Mouse (Mus musculus) G1E (cell line): ENCODE results near the gene Klc2. TPM values are rescaled to one million over a fixed set of nuclear protein-coding genes. Genes with fewer than 3 reads are reported as not detected.

ENCODE experiments used
- ATAC-seq: 2 replicates; pipeline ENCODE4 v1.8.0; 2016; ENCODE audit warnings: mild to moderate bottlenecking; ENCODE audit not compliant: insufficient number of reproducible peaks, poor library complexity, low FRiP score, severe bottlenecking; ENCODE audit errors: extremely low read depth
- DNase-seq: peaks from one replicate; pipeline ENCODE4 v3.0.0; 2012; ENCODE audit warnings: low spot score
- H3K27me3 ChIP-seq: 2 replicates; pipeline ENCODE4 v1.6.1; 2012; ENCODE audit warnings: mild to moderate bottlenecking, low read length, inconsistent platforms; ENCODE audit not compliant: insufficient read depth
- H3K36me3 ChIP-seq: replicated peaks from 2 replicates; pipeline ENCODE3; 2012; ENCODE audit warnings: mild to moderate bottlenecking, inconsistent platforms
- H3K4me1 ChIP-seq: 2 replicates; pipeline ENCODE4 v1.6.1; 2012; ENCODE audit warnings: low read depth, low read length, inconsistent platforms, mixed read lengths; ENCODE audit not compliant: insufficient read depth
- H3K4me3 ChIP-seq: 2 replicates; pipeline ENCODE4 v1.5.1; 2012; ENCODE audit warnings: low read depth, mild to moderate bottlenecking, inconsistent platforms, low read length, moderate library complexity, mixed read lengths
- H3K9me3 ChIP-seq: replicated peaks from 2 replicates; pipeline ENCODE4 v1.6.1; 2012; ENCODE audit warnings: inconsistent platforms
- CTCF ChIP-seq: IDR thresholded peaks from 2 replicates; pipeline ENCODE4 v1.5.1; 2012; ENCODE audit warnings: low read depth, low read length, inconsistent platforms, mixed read lengths
- GATA1 ChIP-seq: IDR thresholded peaks from 2 replicates; pipeline ENCODE4 v1.6.1; 2012; ENCODE audit warnings: borderline replicate concordance, low read length, inconsistent platforms, mixed read lengths
- GATA2 ChIP-seq: IDR thresholded peaks from 2 replicates; pipeline ENCODE4 v1.6.1; 2012; ENCODE audit warnings: low read depth, low read length, inconsistent platforms, borderline replicate concordance
- POLR2AphosphoS5 ChIP-seq: IDR thresholded peaks from 2 replicates; pipeline ENCODE4 v1.6.1; 2012; ENCODE audit warnings: low read depth, low read length, inconsistent platforms; ENCODE audit not compliant: insufficient replicate concordance
- TAL1 ChIP-seq: conservative IDR thresholded peaks from 2 replicates; pipeline ENCODE4 v1.6.1; 2012; ENCODE audit warnings: low read depth, low read length, inconsistent platforms, mixed read lengths
- polyA plus RNA-seq: library from polyadenylated mRNA; stranded (reverse); fragments of >175 nt; gene quantifications from 2 replicates; pipeline ENCODE4 v1.2.3, GENCODE M21; 2012
- total RNA-seq, 2 experiments: library from RNA; stranded (forward) in 1 of 2; stranded (reverse) in 1 of 2; fragments of 200-1000 nt in 1 of 2; fragments of >200 nt in 1 of 2; fragmentation: Nextera tagmentation in 1 of 2; gene quantifications; 2 replicates each; pipeline ENCODE4 v1.2.3; 2014 to 2017

Gene Klc2
- total and polyA plus RNA-seq, 3 experiments = 3.4 to 10.1 (median 6.8) TPM

DNA sequence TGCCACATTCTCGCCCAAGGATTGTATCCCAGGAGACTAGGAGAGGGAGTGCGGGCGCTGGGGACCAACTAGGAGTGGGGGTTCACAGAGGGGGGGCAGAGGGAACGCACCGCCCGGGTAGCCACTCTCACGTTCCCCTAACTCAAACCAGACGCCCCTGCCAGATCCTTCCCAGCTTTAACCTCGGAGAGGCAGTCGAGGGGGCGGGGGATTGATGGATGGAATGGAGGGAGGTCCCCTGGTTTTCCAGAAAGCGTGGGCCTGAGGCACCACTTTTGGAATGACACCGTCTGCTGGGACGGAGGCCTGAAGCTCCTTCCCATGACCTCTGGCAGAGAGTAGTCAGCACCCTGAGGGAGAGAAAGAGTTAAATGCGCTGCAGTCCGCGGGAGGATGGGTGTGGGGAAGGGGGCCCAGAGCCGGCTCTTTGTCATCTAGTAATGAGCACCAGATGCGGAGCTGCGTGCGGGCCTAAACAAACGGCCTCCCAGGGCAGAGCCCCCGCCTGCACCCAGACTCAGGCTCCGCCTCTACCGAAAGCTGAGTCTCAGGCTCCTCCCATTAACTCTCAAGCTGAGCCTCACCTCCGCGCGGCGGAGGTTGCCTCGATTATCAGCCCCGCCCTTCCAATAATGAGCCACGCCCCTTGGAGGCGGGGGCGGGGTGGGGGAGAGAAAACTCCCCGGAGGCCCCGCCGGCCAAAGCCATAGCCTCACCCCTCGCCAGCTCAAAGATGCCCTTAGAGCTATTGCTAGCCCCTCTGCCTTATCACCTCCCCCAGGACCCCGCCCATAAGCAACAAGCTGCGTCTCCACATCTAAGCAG lies 46.6 kb downstream of the Klc2 start:
- DNase-seq (peak; percentile 83), ATAC-seq (peak; percentile 75)
- Histone ChIP-seq H3K4me1 (peaks cover 43% of the 10 kb centered on the region), H3K9me3 (no peaks in the 10 kb centered on the region), H3K36me3 (no peaks in the 10 kb centered on the region), H3K4me3 (peak overlapping the region; percentile 70), H3K27me3 (peaks cover 50% of the 10 kb centered on the region)
- TF ChIP-seq POLR2AphosphoS5 (no peak), CTCF (no peak), GATA2 (no peak), GATA1 (no peak), TAL1 (no peak)

DNA sequence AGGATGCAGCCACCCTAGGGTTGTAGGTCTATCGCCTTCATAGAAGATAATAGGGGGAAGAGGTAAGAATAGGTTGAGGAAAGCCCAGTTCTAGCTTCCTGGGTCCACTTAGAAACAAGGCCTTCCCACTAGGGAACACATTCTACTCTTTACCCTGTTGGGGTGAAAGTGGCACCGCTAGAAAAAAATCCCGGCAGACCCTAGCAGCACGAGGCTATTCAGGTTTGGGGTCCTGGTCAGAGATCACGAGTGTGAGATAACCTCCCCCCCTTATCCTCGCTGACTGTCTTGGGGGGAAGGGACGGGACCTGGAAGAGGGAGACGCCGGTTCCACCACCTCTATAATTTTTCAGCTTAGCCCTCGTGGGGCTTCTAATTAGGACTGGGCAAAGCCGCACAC lies 47.3 kb downstream of the Klc2 start:
- Histone ChIP-seq H3K4me3 (peak overlapping the region; percentile 70; the same call in 1 of the 2 replicates), H3K36me3 (no peaks in the 10 kb centered on the region), H3K9me3 (no peaks in the 10 kb centered on the region), H3K4me1 (peaks cover 43% of the 10 kb centered on the region), H3K27me3 (peaks cover 47% of the 10 kb centered on the region)
- no peak for TF ChIP-seq GATA1
- TF ChIP-seq CTCF = no peak
- TF ChIP-seq POLR2AphosphoS5 = no peak
- ATAC-seq (no peak), DNase-seq (no peak)

DNA sequence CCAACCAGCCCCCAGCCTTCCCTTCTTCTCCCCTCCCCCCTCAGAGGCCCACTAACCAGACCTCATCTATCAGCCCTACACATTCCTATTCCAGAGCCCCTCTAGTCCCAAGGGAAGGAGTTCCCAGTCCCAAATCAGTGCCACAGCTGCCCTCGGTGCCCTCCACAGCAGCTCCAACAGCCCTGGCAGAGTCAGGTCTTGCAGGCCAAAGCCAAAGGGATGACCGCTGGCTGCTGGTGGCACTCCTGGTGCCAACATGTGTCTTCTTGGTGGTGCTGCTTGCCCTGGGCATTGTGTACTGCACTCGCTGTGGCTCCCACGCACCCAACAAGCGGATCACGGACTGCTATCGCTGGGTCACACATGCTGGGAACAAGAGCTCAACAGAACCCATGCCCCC lies 48.4 kb downstream of the Klc2 start:
- Histone ChIP-seq H3K27me3 (peaks cover 47% of the 10 kb centered on the region), H3K9me3 (no peaks in the 10 kb centered on the region), H3K4me3 (no peak overlapping the region), H3K36me3 (no peaks in the 10 kb centered on the region), H3K4me1 (peaks cover 43% of the 10 kb centered on the region)
- no peak for ATAC-seq
- TF ChIP-seq POLR2AphosphoS5 (no peak), GATA1 (no peak), CTCF (no peak), GATA2 (no peak), TAL1 (no peak)
- no peak for DNase-seq

DNA sequence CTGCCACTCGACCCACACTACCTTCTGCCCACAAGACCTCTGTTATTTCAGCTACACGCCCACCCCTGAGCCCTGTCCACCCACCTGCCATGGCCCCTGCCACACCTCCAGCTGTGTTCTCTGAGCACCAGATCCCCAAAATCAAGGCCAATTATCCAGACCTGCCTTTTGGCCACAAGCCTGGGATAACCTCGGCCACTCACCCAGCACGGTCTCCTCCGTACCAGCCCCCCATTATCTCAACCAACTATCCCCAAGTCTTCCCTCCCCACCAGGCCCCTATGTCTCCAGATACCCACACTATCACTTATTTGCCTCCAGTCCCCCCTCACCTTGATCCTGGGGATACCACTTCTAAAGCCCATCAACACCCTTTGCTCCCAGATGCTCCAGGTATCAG lies 48.9 kb downstream of the Klc2 start:
- Histone ChIP-seq H3K4me1 (peaks cover 43% of the 10 kb centered on the region), H3K27me3 (peaks cover 44% of the 10 kb centered on the region), H3K4me3 (no peak overlapping the region), H3K36me3 (no peaks in the 10 kb centered on the region), H3K9me3 (no peaks in the 10 kb centered on the region)
- no peak for TF ChIP-seq POLR2AphosphoS5
- TF ChIP-seq TAL1 = no peak
- no peak for TF ChIP-seq CTCF
- no peak for TF ChIP-seq GATA2
- TF ChIP-seq GATA1 = no peak
- no peak for ATAC-seq
- DNase-seq = no peak

DNA sequence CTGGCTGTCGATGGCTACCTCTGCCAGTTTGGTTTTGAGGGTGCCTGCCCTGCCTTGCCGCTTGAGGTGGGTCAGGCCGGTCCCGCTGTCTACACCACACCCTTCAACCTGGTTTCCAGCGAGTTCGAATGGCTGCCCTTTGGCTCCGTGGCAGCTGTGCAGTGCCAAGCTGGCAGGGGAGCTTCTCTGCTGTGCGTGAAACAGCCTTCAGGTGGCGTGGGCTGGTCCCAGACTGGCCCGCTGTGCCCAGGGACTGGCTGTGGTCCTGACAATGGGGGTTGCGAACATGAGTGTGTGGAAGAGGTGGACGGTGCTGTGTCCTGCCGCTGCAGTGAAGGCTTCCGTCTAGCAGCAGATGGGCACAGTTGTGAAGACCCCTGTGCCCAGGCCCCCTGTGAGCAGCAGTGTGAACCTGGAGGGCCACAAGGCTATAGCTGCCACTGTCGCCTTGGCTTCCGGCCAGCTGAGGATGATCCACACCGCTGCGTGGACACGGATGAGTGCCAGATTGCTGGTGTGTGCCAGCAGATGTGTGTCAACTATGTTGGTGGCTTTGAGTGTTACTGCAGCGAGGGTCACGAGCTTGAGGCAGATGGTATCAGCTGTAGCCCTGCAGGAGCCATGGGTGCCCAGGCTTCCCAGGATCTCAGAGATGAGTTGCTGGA lies 49.7 kb downstream of the Klc2 start:
- ATAC-seq (no peak), DNase-seq (no peak)
- H3K4me3 ChIP-seq = peak overlapping the region; percentile 25; the same call in 1 of the 2 replicates
- no peaks in the 10 kb centered on the region for H3K36me3 ChIP-seq
- H3K4me1 ChIP-seq = peaks cover 43% of the 10 kb centered on the region
- H3K9me3 ChIP-seq = no peaks in the 10 kb centered on the region
- TF ChIP-seq GATA2 (no peak), POLR2AphosphoS5 (no peak), GATA1 (no peak), TAL1 (no peak), CTCF (no peak)
- peaks cover 38% of the 10 kb centered on the region for H3K27me3 ChIP-seq

DNA sequence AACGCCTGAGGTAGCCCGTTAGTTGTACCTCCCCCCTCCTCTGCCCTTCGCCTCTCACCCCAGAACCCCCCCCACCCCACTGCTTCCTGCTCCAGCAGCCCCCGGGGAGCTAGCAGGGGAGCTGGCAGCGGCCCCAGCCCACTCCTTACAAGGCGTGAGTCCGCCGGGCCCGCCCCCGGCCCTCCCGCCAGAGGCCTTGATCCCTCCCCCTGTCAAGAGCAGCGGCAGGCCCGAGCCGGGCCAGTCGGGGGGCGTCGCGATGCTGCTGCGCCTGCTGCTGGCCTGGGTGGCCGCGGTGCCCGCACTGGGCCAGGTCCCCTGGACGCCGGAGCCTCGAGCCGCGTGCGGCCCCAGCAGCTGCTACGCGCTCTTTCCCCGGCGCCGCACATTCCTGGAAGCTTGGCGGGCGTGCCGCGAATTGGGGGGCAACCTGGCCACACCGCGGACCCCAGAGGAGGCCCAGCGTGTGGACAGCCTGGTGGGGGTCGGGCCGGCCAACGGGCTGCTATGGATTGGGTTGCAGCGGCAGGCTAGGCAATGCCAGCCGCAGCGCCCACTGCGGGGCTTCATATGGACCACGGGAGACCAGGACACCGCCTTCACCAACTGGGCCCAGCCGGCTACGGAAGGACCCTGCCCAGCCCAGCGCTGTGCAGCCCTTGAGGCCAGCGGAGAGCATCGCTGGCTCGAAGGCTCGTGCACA lies 50.3 kb downstream of the Klc2 start, which contains the start of gene Cd248:
TSS of gene Cd248 (plus strand) at position 212 of the 703 bp plus-strand sequence.
- Histone ChIP-seq H3K9me3 (no peaks in the 10 kb centered on the region), H3K4me3 (peak within 1 kb of the TSS; percentile 25; the same call in 1 of the 2 replicates), H3K4me1 (peaks cover 42% of the 10 kb centered on the region), H3K36me3 (no peaks in the 10 kb centered on the region), H3K27me3 (peaks cover 38% of the 10 kb centered on the region)
- DNase-seq (peak; percentile 51), ATAC-seq (no peak)
- TF ChIP-seq GATA1 (no peak), POLR2AphosphoS5 (no peak), TAL1 (no peak), GATA2 (no peak), CTCF (no peak)
